Mouse (Mus musculus): ENCODE data around the gene Npas3. TPM values are rescaled to one million over a fixed set of nuclear protein-coding genes. Genes with fewer than 3 reads are reported as not detected.

Gene Npas3
- total and polyA plus RNA-seq, 3 experiments: 0.02 to 0.64 (median 0.10) TPM

DNA sequence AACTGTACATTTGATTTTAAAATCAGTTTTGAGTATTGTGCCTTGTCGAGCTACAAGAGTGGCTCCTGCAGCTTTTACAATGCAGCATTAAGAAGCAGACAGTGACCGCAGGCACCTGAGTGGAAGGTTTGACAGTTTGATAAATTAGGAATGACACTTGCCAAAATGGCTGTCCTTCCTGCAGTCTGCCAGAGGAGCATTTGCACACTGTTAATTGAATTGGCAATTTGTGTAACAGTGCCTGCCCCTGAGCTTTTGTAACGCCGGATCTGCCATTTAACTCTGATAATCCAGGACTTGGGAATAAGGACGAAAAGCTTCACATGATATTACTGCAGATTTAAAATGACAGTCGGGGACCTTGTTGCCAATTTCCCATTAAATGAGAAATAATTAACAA lies 357.2 kb downstream of the Npas3 start:
- Histone ChIP-seq H3K27me3 (ENCODE audit: control insufficient read depth, insufficient read depth, low read length) (no peaks in the 10 kb centered on the region), H3K9ac (ENCODE audit: low read depth, low read length) (no peak overlapping the region), H3K4me3 (no peak overlapping the region), H3K4me1 (ENCODE audit: control insufficient read depth, insufficient read depth, low read length) (no peaks in the 10 kb centered on the region), H3K79me2 (replicated peaks; ENCODE audit: control insufficient read depth, insufficient read depth, low read length) (no peaks in the 10 kb centered on the region), H3K36me3 (ENCODE audit: control insufficient read depth, insufficient read depth, low read length) (no peaks in the 10 kb centered on the region), H3K27ac (no peak overlapping the region)
- no peak for DNase-seq
- intact Hi-C loops (cut with DNase I): no loop called here
- WGBS: 84% methylated on average over 6 of the region's 6 CpGs
- TF ChIP-seq EP300 (IDR thresholded peaks at IDR 0.05; ENCODE audit: insufficient read depth, low read depth, low read length) (no peak), CTCF (IDR thresholded peaks at IDR 0.05) (no peak), POLR2A (IDR thresholded peaks at IDR 0.05; ENCODE audit: insufficient read depth, low read depth, low read length) (no peak)

DNA sequence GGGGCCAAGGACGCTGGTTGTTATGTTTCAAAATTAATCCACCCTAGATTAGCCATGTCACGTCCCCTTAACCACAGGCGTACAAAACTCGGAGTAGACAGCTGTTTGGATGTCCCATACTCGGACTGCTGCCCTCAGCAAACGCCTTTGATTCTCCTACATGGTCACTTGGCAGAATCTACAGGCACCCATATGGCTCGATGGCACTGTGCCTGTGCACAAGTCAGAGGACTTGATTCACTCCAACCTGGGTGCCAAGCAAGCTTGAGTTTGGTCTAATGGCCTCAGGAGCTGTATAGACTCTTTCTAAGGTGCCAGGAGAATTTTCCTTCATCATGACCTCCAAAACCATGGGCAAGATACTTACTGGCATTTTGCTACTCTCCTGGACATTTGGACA lies 363.6 kb downstream of the Npas3 start:
- WGBS: 75% methylated on average over 7 of the region's 7 CpGs
- intact Hi-C loops (cut with DNase I): no loop called here
- no peaks in the 10 kb centered on the region for H3K36me3 ChIP-seq (ENCODE audit: control insufficient read depth, insufficient read depth, low read length)

DNA sequence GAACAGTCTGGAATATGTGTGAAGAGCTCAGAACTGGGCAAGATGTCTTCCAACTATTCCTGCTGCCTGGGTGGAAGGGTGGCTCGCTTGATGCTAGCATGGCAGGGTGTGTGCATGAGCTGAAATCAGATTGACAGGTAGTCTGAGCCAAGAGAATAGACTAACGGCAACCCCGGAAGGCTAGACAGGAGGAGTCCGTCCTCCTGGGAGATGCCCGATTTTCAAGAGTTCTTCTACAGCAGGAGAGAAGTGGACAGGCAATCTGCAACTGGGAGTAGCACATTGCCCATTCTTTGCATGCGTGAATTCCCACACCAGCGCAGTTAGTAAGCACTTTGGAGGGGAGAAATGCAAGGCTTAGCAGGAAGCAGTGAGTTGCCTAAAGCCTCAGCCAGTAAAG lies 372.8 kb downstream of the Npas3 start:
- Histone ChIP-seq H3K27ac (no peak overlapping the region), H3K4me1 (ENCODE audit: control insufficient read depth, insufficient read depth, low read length) (no peaks in the 10 kb centered on the region), H3K79me2 (replicated peaks; ENCODE audit: control insufficient read depth, insufficient read depth, low read length) (no peaks in the 10 kb centered on the region), H3K9ac (ENCODE audit: low read depth, low read length) (no peak overlapping the region), H3K4me3 (no peak overlapping the region), H3K27me3 (ENCODE audit: control insufficient read depth, insufficient read depth, low read length) (no peaks in the 10 kb centered on the region), H3K36me3 (ENCODE audit: control insufficient read depth, insufficient read depth, low read length) (no peaks in the 10 kb centered on the region)
- no peak for TF ChIP-seq CTCF (IDR thresholded peaks at IDR 0.05)
- TF ChIP-seq POLR2A (IDR thresholded peaks at IDR 0.05; ENCODE audit: insufficient read depth, low read depth, low read length): no peak
- no peak for TF ChIP-seq EP300 (IDR thresholded peaks at IDR 0.05; ENCODE audit: insufficient read depth, low read depth, low read length)
- 82% methylated on average over 7 of the region's 7 CpGs for WGBS
- no peak for DNase-seq
- intact Hi-C loops (cut with DNase I): no loop called here

More for the DNA sequence above, 363.6 kb downstream of the Npas3 start:
- H3K4me1 ChIP-seq (ENCODE audit: control insufficient read depth, insufficient read depth, low read length): no peaks in the 10 kb centered on the region
- no peak for DNase-seq
- no peak overlapping the region for H3K9ac ChIP-seq (ENCODE audit: low read depth, low read length)
- H3K79me2 ChIP-seq (replicated peaks; ENCODE audit: control insufficient read depth, insufficient read depth, low read length): no peaks in the 10 kb centered on the region
- no peak for TF ChIP-seq POLR2A (IDR thresholded peaks at IDR 0.05; ENCODE audit: insufficient read depth, low read depth, low read length)
- TF ChIP-seq CTCF (IDR thresholded peaks at IDR 0.05): no peak
- TF ChIP-seq EP300 (IDR thresholded peaks at IDR 0.05; ENCODE audit: insufficient read depth, low read depth, low read length): no peak
- H3K27ac ChIP-seq: no peak overlapping the region
- H3K4me3 ChIP-seq: no peak overlapping the region
- H3K27me3 ChIP-seq (ENCODE audit: control insufficient read depth, insufficient read depth, low read length): no peaks in the 10 kb centered on the region

DNA sequence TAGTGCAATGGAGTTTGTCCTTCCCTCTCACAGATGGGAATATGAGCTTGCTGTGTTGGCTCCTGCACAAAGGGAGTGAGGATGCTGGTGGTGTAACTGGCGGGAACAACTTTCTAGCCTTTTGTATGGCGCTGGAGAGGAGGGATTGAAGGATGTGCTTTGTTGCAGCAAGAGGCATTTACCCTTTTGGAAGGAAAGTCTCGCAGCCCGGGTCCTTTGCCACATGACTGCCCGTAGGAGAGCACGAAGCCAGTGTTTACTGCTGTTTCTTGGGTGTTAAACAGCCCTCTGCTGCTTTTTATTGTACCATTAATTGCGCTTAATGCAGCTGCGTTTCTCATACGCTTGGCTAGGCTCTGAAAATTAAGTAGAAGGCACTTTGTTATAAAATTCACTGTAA lies 375.3 kb downstream of the Npas3 start:
- intact Hi-C loops (cut with DNase I): no loop called here
- DNase-seq: no peak
- no peak overlapping the region for H3K9ac ChIP-seq (ENCODE audit: low read depth, low read length)
- H3K36me3 ChIP-seq (ENCODE audit: control insufficient read depth, insufficient read depth, low read length): no peaks in the 10 kb centered on the region
- WGBS: 88% methylated on average over 9 of the region's 9 CpGs
- H3K4me1 ChIP-seq (ENCODE audit: control insufficient read depth, insufficient read depth, low read length): no peaks in the 10 kb centered on the region
- H3K27me3 ChIP-seq (ENCODE audit: control insufficient read depth, insufficient read depth, low read length): no peaks in the 10 kb centered on the region
- H3K4me3 ChIP-seq: no peak overlapping the region
- no peak for TF ChIP-seq EP300 (IDR thresholded peaks at IDR 0.05; ENCODE audit: insufficient read depth, low read depth, low read length)
- no peak for TF ChIP-seq CTCF (IDR thresholded peaks at IDR 0.05)
- no peak for TF ChIP-seq POLR2A (IDR thresholded peaks at IDR 0.05; ENCODE audit: insufficient read depth, low read depth, low read length)
- H3K27ac ChIP-seq: no peak overlapping the region
- H3K79me2 ChIP-seq (replicated peaks; ENCODE audit: control insufficient read depth, insufficient read depth, low read length): no peaks in the 10 kb centered on the region

DNA sequence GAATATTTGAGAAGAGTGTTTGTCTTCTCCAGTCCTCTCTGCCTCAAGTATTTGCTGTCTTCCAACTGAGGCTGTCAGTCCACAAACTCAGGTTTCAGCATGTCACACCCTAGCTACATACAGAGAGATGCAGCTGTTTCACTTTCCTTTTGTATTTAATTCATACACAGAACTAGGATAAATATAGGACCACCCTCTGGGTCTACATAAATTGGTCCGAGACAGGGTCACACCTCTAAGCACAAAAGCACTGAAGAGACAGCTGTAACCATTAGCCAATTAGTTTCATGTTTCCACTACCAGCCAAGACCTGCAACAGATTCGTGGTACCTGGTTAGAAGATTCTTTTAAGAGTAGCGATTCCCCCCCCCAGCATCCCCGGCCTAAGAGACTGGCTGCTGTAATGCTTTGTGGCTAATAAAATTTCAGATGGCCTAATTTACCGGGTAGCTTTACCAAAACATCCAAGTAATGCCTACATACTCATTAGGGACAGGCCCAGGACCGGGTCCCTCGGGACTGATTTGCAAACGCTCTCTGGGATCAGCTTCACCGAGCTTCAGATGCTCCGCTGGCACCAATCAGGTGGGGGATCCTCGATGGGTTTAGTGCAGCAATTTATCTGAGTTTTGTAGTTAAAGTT lies 376.0 kb downstream of the Npas3 start:
- no peaks in the 10 kb centered on the region for H3K4me1 ChIP-seq (ENCODE audit: control insufficient read depth, insufficient read depth, low read length)
- 84% methylated on average over 11 of the region's 11 CpGs for WGBS
- H3K79me2 ChIP-seq (replicated peaks; ENCODE audit: control insufficient read depth, insufficient read depth, low read length): no peaks in the 10 kb centered on the region
- H3K9ac ChIP-seq (ENCODE audit: low read depth, low read length): no peak overlapping the region
- TF ChIP-seq CTCF (IDR thresholded peaks at IDR 0.05) (no peak), EP300 (IDR thresholded peaks at IDR 0.05; ENCODE audit: insufficient read depth, low read depth, low read length) (no peak), POLR2A (IDR thresholded peaks at IDR 0.05; ENCODE audit: insufficient read depth, low read depth, low read length) (no peak)
- intact Hi-C loops (cut with DNase I): no loop called here
- DNase-seq: no peak
- H3K4me3 ChIP-seq: no peak overlapping the region
- no peaks in the 10 kb centered on the region for H3K36me3 ChIP-seq (ENCODE audit: control insufficient read depth, insufficient read depth, low read length)
- H3K27ac ChIP-seq: no peak overlapping the region
- H3K27me3 ChIP-seq (ENCODE audit: control insufficient read depth, insufficient read depth, low read length): no peaks in the 10 kb centered on the region

DNA sequence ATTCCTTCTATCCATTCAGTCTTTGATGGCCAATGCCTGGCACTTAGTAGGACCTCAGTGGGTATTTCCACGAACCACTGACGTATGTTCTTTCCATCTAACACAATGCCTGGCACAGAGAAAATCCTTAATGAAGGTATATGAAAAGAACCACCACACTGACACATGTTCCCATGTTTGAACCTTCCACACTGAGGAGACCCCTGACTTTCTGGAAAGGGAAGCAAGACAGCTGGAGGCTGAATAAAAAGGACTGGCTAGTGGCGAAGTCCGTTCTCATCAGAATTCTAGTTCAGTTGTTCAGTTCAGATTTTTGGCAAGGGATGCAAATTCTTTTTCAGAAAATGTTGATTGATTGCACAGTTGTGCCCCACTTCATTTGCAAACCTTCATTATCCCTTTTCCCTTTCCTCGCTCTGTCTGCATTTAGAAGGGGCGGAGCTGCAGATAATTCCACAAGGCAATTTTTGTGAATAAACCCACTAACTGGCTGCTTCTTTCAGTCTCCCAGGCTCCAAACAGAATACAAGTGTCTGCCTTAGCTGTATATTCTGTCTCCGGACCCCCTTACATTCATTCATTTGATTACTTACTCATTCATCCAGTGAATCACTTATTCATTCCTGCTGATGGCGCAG lies 381.1 kb downstream of the Npas3 start:
- Histone ChIP-seq H3K9ac (ENCODE audit: low read depth, low read length) (no peak overlapping the region), H3K36me3 (ENCODE audit: control insufficient read depth, insufficient read depth, low read length) (no peaks in the 10 kb centered on the region), H3K27me3 (ENCODE audit: control insufficient read depth, insufficient read depth, low read length) (no peaks in the 10 kb centered on the region), H3K4me1 (ENCODE audit: control insufficient read depth, insufficient read depth, low read length) (no peaks in the 10 kb centered on the region), H3K27ac (no peak overlapping the region), H3K4me3 (no peak overlapping the region), H3K79me2 (replicated peaks; ENCODE audit: control insufficient read depth, insufficient read depth, low read length) (no peaks in the 10 kb centered on the region)
- intact Hi-C loops (cut with DNase I): no loop called here
- TF ChIP-seq EP300 (IDR thresholded peaks at IDR 0.05; ENCODE audit: insufficient read depth, low read depth, low read length): no peak
- TF ChIP-seq CTCF (IDR thresholded peaks at IDR 0.05): no peak
- no peak for TF ChIP-seq POLR2A (IDR thresholded peaks at IDR 0.05; ENCODE audit: insufficient read depth, low read depth, low read length)
- WGBS: 87% methylated on average over 8 of the region's 8 CpGs
- no peak for DNase-seq

All from heart, adult 2 months (tissue).